Mouse (Mus musculus) stomach, postnatal 0 days (tissue): ENCODE data around the gene Dnajb8. TPM values are rescaled to one million over a fixed set of nuclear protein-coding genes. Genes with fewer than 3 reads are reported as not detected.

Source experiments
- ATAC-seq: fragments of 200-750 bp; cut with Nextera tagmentation; 2 replicates; pipeline ENCODE4 v1.8.0; 2017; ENCODE audit not compliant: low FRiP score, low TSS enrichment
- DNase-seq: peaks from one replicate; pipeline ENCODE4 v3.0.0-alpha.2; 2016; ENCODE audit warnings: low spot score
- H3K27ac ChIP-seq: fragments of 300-500 bp; sonication (generic); replicated peaks from 2 replicates; pipeline ENCODE4 v1.5.1; 2014; ENCODE audit warnings: mild to moderate bottlenecking, control low read depth
- H3K27me3 ChIP-seq: fragments of 300-500 bp; sonication (generic); 2 replicates; pipeline ENCODE4 v1.6.1; 2014; ENCODE audit warnings: low read length; ENCODE audit not compliant: control insufficient read depth, insufficient read depth
- H3K36me3 ChIP-seq: fragments of 300-500 bp; sonication (generic); 2 replicates; pipeline ENCODE4 v1.6.1; 2014; ENCODE audit warnings: low read length, mixed read lengths; ENCODE audit not compliant: control insufficient read depth, insufficient read depth
- H3K4me1 ChIP-seq: fragments of 300-500 bp; sonication (generic); replicated peaks from 2 replicates; pipeline ENCODE4 v1.6.1; 2014; ENCODE audit warnings: antibody characterized with exemption; ENCODE audit not compliant: control insufficient read depth, insufficient read depth
- H3K4me2 ChIP-seq: fragments of 300-500 bp; sonication (generic); replicated peaks from 2 replicates; pipeline ENCODE4 v1.6.1; 2014; ENCODE audit warnings: low read depth, mild to moderate bottlenecking, control low read depth, moderate library complexity
- H3K4me3 ChIP-seq: fragments of 300-500 bp; sonication (generic); 2 replicates; pipeline ENCODE4 v1.5.1; 2014; ENCODE audit warnings: low read depth, low read length, control low read depth
- H3K9ac ChIP-seq: fragments of 300-500 bp; sonication (generic); 2 replicates; pipeline ENCODE4 v1.6.1; 2014; ENCODE audit warnings: mild to moderate bottlenecking, low read length, control low read depth, mixed read lengths
- H3K9me3 ChIP-seq: fragments of 300-500 bp; sonication (generic); 2 replicates; pipeline ENCODE4 v1.6.1; 2016; ENCODE audit warnings: low read length; ENCODE audit not compliant: control insufficient read depth
- CTCF ChIP-seq: IDR thresholded peaks from 2 replicates; pipeline ENCODE4 v1.5.1; 2016; ENCODE audit warnings: antibody characterized with exemption, low read depth, mild to moderate bottlenecking, moderate library complexity
- EP300 ChIP-seq: optimal IDR thresholded peaks from 2 replicates; pipeline ENCODE3; 2016; ENCODE audit warnings: antibody characterized with exemption
- WGBS: fragments of 180-500 bp; shearing (Covaris S2); extraction: QIAGEN DNeasy Blood & Tissue Kit; methylation state at CpG from one replicate; pipeline ENCODE4 v1.1.7; 2014; 5-methylcytosine and 5-hydroxymethylcytosine counted together
- polyA plus RNA-seq: library from polyadenylated mRNA; unstranded; fragments of >200 nt; fragmentation: Nextera tagmentation; extraction: Ambion mirVana; gene quantifications from 2 replicates; pipeline ENCODE4 v1.2.1, GENCODE M21; 2015

The Dnajb8 gene
- polyA plus RNA-seq, 1 experiment from 2014 or later = not detected

DNA sequence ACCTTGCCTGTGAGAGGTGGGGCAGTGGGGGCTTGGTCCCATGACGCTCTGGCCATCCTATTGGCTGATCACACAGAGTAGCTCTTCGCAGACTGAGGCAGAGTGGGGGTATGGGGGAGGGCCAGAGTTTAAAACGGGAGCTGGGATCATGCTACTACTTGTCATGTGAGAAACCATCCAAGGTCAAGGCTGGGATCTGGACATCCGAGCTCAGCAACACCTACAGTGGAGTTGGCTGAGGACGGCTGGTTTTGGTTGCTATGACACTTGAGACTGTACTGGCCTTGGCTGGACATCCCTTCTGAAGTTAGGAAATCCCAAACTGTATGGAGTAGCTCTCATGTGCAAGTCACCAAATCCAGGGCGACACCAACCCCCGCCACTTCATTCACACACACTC is 9.8 kb downstream of the Dnajb8 start:
- Histone ChIP-seq H3K36me3 (no peaks in the 10 kb centered on the region), H3K9me3 (no peaks in the 10 kb centered on the region), H3K4me1 (no peaks in the 10 kb centered on the region), H3K27me3 (no peaks in the 10 kb centered on the region), H3K4me2 (no peak overlapping the region), H3K4me3 (no peak overlapping the region), H3K9ac (no peak overlapping the region), H3K27ac (no peak overlapping the region)
- no peak for ATAC-seq
- DNase-seq = no peak
- TF ChIP-seq EP300 (no peak), CTCF (no peak)
- 73% methylated on average over 7 of the region's 7 CpGs for WGBS

DNA sequence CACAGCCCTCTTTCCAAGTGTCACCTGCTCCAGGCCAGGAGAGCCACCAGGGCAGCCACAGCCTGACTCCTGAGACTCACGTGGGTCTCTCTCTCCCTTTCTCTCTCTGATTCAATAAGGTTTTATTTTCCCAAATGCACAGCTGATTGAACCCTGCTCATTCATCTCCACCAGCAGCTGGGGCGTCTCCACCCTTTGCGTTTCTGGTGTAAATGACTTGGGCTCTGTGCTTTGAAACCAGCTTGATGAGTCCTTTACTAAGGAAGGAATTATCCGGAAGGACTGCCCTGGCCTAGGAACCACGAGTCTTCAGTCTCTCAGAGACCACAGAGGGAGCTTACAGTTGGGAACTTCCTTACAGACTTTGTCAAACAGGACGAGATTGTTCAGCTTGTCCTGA is 10.2 kb downstream of the Dnajb8 start:
- Histone ChIP-seq H3K4me1 (no peaks in the 10 kb centered on the region), H3K27me3 (no peaks in the 10 kb centered on the region), H3K9me3 (no peaks in the 10 kb centered on the region), H3K4me3 (no peak overlapping the region), H3K4me2 (no peak overlapping the region), H3K27ac (no peak overlapping the region), H3K9ac (no peak overlapping the region), H3K36me3 (no peaks in the 10 kb centered on the region)
- no peak for ATAC-seq
- no peak for DNase-seq
- 50% methylated on average over 6 of the region's 6 CpGs for WGBS
- TF ChIP-seq CTCF (no peak), EP300 (no peak)

DNA sequence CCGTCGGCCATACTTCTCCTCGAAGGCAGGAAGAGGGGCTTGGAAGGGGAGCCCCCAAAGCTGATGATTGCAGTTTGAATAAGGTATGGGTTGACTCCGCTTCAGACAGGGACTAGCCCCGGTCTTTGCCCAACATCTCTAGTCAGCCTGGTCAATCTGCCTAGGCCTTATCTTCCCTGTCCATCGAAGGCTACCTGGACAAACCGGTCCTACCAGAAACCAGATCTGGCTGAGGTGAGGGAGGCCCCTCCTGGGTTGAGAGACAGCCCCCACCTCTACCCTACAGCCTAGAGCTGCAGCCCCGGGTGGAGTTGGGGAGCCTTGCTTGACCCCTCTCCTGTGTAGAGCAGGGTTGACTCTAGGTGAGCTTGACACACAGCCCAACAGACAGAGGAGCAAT is 11.9 kb downstream of the Dnajb8 start:
- DNase-seq (peak; percentile 29), ATAC-seq (peak; percentile 44; the same call in 1 of the 2 replicates)
- no peak overlapping the region for H3K9ac ChIP-seq
- no peaks in the 10 kb centered on the region for H3K4me1 ChIP-seq
- no peak overlapping the region for H3K27ac ChIP-seq
- H3K27me3 ChIP-seq = no peaks in the 10 kb centered on the region
- H3K36me3 ChIP-seq = no peaks in the 10 kb centered on the region
- no peak for TF ChIP-seq EP300
- TF ChIP-seq CTCF = no peak
- no peak overlapping the region for H3K4me2 ChIP-seq
- H3K9me3 ChIP-seq = no peaks in the 10 kb centered on the region
- H3K4me3 ChIP-seq = no peak overlapping the region
- WGBS = 55% methylated on average over 8 of the region's 8 CpGs

DNA sequence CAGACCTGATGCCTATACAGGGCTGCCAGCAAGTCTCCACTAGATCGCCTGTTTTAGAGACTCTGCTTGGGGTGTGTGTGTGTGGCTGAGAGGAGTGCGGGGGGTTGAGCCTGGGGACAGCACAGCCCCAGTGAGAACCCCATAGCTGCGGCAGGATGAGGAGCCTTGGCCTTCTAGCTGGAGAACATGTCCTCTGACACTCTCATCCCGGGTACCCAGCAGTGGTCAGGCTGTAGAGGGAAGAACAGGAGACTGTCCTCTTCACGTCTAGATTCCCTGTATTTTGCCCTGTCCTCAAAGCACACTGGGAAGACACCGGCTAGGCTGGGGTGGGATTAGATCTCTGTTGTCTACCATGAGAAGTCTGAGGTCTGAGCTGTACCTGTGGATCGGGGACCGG is 13.4 kb downstream of the Dnajb8 start:
- H3K9me3 ChIP-seq = no peaks in the 10 kb centered on the region
- no peak overlapping the region for H3K27ac ChIP-seq
- WGBS = 42% methylated on average over 8 of the region's 8 CpGs
- H3K4me3 ChIP-seq = no peak overlapping the region
- H3K36me3 ChIP-seq = no peaks in the 10 kb centered on the region
- H3K9ac ChIP-seq = no peak overlapping the region
- no peak overlapping the region for H3K4me2 ChIP-seq
- DNase-seq (no peak), ATAC-seq (no peak)
- TF ChIP-seq CTCF = no peak
- H3K27me3 ChIP-seq = peaks cover 3% of the 10 kb centered on the region; the same call in 1 of the 2 replicates
- no peaks in the 10 kb centered on the region for H3K4me1 ChIP-seq

DNA sequence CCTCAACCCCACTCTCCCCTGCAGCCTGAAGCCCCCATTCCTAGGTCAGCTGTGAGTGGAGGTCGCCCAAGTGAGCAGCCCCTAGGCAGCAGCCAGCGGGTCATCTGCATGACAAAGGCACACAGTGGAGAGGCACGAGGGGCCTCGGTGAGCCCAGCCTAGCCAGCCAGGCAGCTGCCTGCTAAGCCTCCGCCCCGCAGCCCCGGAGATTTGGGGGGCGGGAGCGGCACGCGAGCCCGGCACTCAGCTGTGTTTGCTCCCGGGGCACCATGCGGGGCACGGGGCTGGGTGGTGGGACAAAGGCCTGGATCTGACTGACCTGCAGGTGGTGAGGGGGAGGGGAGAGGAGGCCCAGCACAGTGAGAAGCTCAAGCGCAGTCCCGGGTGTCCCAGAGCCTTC is 13.9 kb downstream of the Dnajb8 start:
- Histone ChIP-seq H3K36me3 (no peaks in the 10 kb centered on the region), H3K9ac (no peak overlapping the region), H3K4me1 (no peaks in the 10 kb centered on the region), H3K9me3 (no peaks in the 10 kb centered on the region), H3K27me3 (peaks cover 3% of the 10 kb centered on the region; the same call in 1 of the 2 replicates), H3K4me2 (no peak overlapping the region), H3K4me3 (no peak overlapping the region), H3K27ac (no peak overlapping the region)
- DNase-seq = peak; percentile 24
- peak; percentile 22; the same call in 1 of the 2 replicates for ATAC-seq
- 3% methylated on average over 17 of the region's 17 CpGs for WGBS
- TF ChIP-seq CTCF (no peak), EP300 (no peak)

DNA sequence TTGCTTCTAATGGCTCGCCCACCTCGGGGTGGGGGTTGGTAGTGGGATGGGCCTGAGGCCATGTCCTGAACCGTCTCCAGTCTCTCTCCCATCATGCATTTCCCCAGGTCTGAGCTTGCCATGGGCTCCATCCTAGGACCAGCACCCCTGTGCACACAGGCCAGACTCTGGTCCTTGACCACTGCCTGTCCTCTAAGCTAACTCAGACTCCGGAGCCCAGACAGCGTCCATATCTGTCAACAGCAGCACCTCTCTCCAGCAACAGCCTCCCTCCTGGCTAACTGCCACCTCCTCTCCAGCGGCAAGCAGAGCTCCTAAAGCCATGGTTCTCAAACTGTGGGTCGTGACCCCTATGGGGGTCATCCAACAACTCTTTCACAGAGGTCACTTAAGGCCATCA is 14.4 kb downstream of the Dnajb8 start:
- H3K4me1 ChIP-seq = no peaks in the 10 kb centered on the region
- no peaks in the 10 kb centered on the region for H3K36me3 ChIP-seq
- no peaks in the 10 kb centered on the region for H3K9me3 ChIP-seq
- H3K4me3 ChIP-seq = no peak overlapping the region
- H3K27me3 ChIP-seq = peaks cover 3% of the 10 kb centered on the region; the same call in 1 of the 2 replicates
- ATAC-seq (no peak), DNase-seq (no peak)
- H3K9ac ChIP-seq = no peak overlapping the region
- TF ChIP-seq CTCF = no peak
- TF ChIP-seq EP300 = no peak
- no peak overlapping the region for H3K4me2 ChIP-seq
- H3K27ac ChIP-seq = no peak overlapping the region
- 11% methylated on average over 7 of the region's 7 CpGs for WGBS
